ENCODE assay signal across 10 mouse cellular contexts in genomic region chr9:109022866-109023685, GRCm38 (mm10). TPM values are rescaled to one million over a fixed set of nuclear protein-coding genes. Genes with fewer than 3 reads are reported as not detected.
DNase-seq lines count a peak whose midpoint lies in the region; ATAC-seq and TF ChIP-seq lines count a peak whose summit lies in the region.
"Had no signal": no experiment of that assay in that cellular context is flagged by ENCODE, and none has a peak within 500 bp of the region (broad histone marks: within the 10 kb centered on the region; RNA-seq: fewer than 3 reads in every experiment).

No protein-coding gene starts in this region.

- no peak overlapping the region for H3K4me3 ChIP-seq in gastrocnemius, adult 2 months
- H3K4me3 ChIP-seq in brown adipose tissue, adult 24 weeks (ENCODE audit: insufficient read depth, low read depth, low read length) = no peak overlapping the region
- no peak overlapping the region for H3K4me3 ChIP-seq in forebrain, embryonic 11.5 days (ENCODE audit: low read depth, low read length)
- H3K4me3 ChIP-seq: heart, adult 2 months had no signal

- H3K4me2 ChIP-seq in forebrain, embryonic 11.5 days (ENCODE audit: low read depth, low read length, severe bottlenecking) = no peak overlapping the region

- intact Hi-C loops in gastrocnemius, adult 2 months (cut with DNase I) = no loop called here

- H3K9me3 ChIP-seq in forebrain, embryonic 11.5 days (ENCODE audit: control insufficient read depth, low read length) = no peaks in the 10 kb centered on the region

- no peak for TF ChIP-seq CTCF in gastrocnemius, adult 2 months (IDR thresholded peaks at IDR 0.05)

- no peaks in the 10 kb centered on the region for H3K36me3 ChIP-seq in forebrain, embryonic 11.5 days (ENCODE audit: control insufficient read depth, insufficient read depth, low read length)

- peaks cover 8% of the 10 kb centered on the region for H3K4me1 ChIP-seq in brown adipose tissue, adult 24 weeks (ENCODE audit: control insufficient read depth, insufficient read depth, insufficient read length, low read length)
- H3K4me1 ChIP-seq in forebrain, embryonic 11.5 days (replicated peaks; ENCODE audit: control insufficient read depth, insufficient read depth, low read length) = no peaks in the 10 kb centered on the region

- H3K27me3 ChIP-seq in forebrain, embryonic 11.5 days (ENCODE audit: control insufficient read depth, insufficient read depth, low read length) = no peaks in the 10 kb centered on the region

- H3K9ac ChIP-seq in forebrain, embryonic 11.5 days (ENCODE audit: low read length) = no peak overlapping the region

- DNase-seq in gastrocnemius, adult 2 months = peak; percentile 20
- DNase-seq in gastrocnemius, adult 8-10 months (ENCODE audit: low spot score in 2 of 2) = no peak
- DNase-seq in lung, postnatal 25 days (ENCODE audit: low spot score) = peak; percentile 57
- DNase-seq in lung, adult 18-20 months = no peak
- DNase-seq in forebrain, embryonic 11.5 days (ENCODE audit: low spot score) = no peak
- no peak for DNase-seq in ovary, adult 18-20 months (ENCODE audit: low spot score)

- WGBS in forebrain, embryonic 11.5 days = 91% methylated on average over 17 of the region's 17 CpGs

- ATAC-seq in neutrophil, adult 5-6 weeks (ENCODE audit: extremely low read depth, insufficient number of reproducible peaks, low FRiP score, poor library complexity, severe bottlenecking) = peak; percentile 59
- no peak for ATAC-seq in forebrain, embryonic 11.5 days (replicated peaks; ENCODE audit: low FRiP score)
- ATAC-seq: hindbrain, postnatal 0 days had no signal

- H3K27ac ChIP-seq in gastrocnemius, adult 2 months = 0 out of 2 replicates have a peak overlapping the region, but pooled peaks have one; percentile 16
- peak overlapping the region; percentile 64 for H3K27ac ChIP-seq in brown adipose tissue, adult 24 weeks (replicated peaks; ENCODE audit: low read depth, low read length)
- no peak overlapping the region for H3K27ac ChIP-seq in forebrain, embryonic 11.5 days (ENCODE audit: low read depth, low read length)
- H3K27ac ChIP-seq: heart, adult 2 months; hindbrain, postnatal 0 days had no signal

RNA-seq across cellular contexts. Expression of gene Shisa5, which starts 15.3 kb away (rescaled TPM):
- total RNA-seq in gastrocnemius, adult 2 months (2021) = 10 to 100 TPM; 15.9 to 17.0 TPM
- 10 to 100 TPM in 2 of 4 experiments, 1 to 10 TPM in 2; 7.0 to 11.8 (median 9.1) TPM for total RNA-seq in gastrocnemius, adult 8-10 months (2022)
- polyA plus RNA-seq in brown adipose tissue, adult 24 weeks (2012; ENCODE audit: insufficient read depth, insufficient read length, missing spikeins) = 30.4 and 48.6 TPM in 2 replicates
- total RNA-seq in neutrophil, adult 5-6 weeks (2017) = 1,927 and 2,078 TPM in 2 replicates
- 30.4 and 33.9 TPM in 2 replicates for polyA plus RNA-seq in forebrain, embryonic 11.5 days (2014; fragmentation: Nextera tagmentation; extraction: Ambion mirVana)

RNA-seq across cellular contexts. Expression of gene Pfkfb4, which starts 31.5 kb away (rescaled TPM):
- total RNA-seq in gastrocnemius, adult 2 months (2021) = 10 to 100 TPM; 26.4 to 58.3 TPM
- total RNA-seq in gastrocnemius, adult 8-10 months (2022) = 10 to 100 TPM; 21.5 to 37.8 (median 35.0) TPM
- polyA plus RNA-seq in brown adipose tissue, adult 24 weeks (2012; ENCODE audit: insufficient read depth, insufficient read length, missing spikeins) = 3.4 and 3.8 TPM in 2 replicates
- total RNA-seq in neutrophil, adult 5-6 weeks (2017) = 147 and 153 TPM in 2 replicates
- 12.5 and 12.8 TPM in 2 replicates for polyA plus RNA-seq in forebrain, embryonic 11.5 days (2014; fragmentation: Nextera tagmentation; extraction: Ambion mirVana)

RNA-seq across cellular contexts. Expression of gene Trex1, which starts 36.5 kb away (rescaled TPM):
- total RNA-seq in gastrocnemius, adult 2 months (2021) = 10 to 100 TPM; 13.2 TPM
- 10 to 100 TPM; 11.4 to 17.2 (median 13.0) TPM for total RNA-seq in gastrocnemius, adult 8-10 months (2022)
- polyA plus RNA-seq in brown adipose tissue, adult 24 weeks (2012; ENCODE audit: insufficient read depth, insufficient read length, missing spikeins) = 6.6 and 16.6 TPM in 2 replicates
- total RNA-seq in neutrophil, adult 5-6 weeks (2017) = 28.9 and 29.1 TPM in 2 replicates
- polyA plus RNA-seq in forebrain, embryonic 11.5 days (2014; fragmentation: Nextera tagmentation; extraction: Ambion mirVana) = 5.9 and 8.2 TPM in 2 replicates

RNA-seq across cellular contexts. Expression of gene Ucn2, which starts 37.3 kb away (rescaled TPM):
- total RNA-seq in gastrocnemius, adult 2 months (2021) = 1 to 10 TPM in 1 of 2 experiments, under 1 TPM in 1; 0.47 to 1.1 TPM
- total RNA-seq in gastrocnemius, adult 8-10 months (2022) = 1 to 10 TPM in 1 of 4 experiments, under 1 TPM in 2, not detected in 1; 0.27 to 1.2 (median 0.51) TPM
- not detected in 2 replicates for polyA plus RNA-seq in brown adipose tissue, adult 24 weeks (2012; ENCODE audit: insufficient read depth, insufficient read length, missing spikeins)
- 0.49 TPM in 1 of 2 replicates, not detected in the other for total RNA-seq in neutrophil, adult 5-6 weeks (2017)
- not detected in 2 replicates for polyA plus RNA-seq in forebrain, embryonic 11.5 days (2014; fragmentation: Nextera tagmentation; extraction: Ambion mirVana)
- total RNA-seq: heart, adult 2 months; hindbrain, postnatal 0 days had no signal
- polyA plus RNA-seq: heart, adult 2 months; hindbrain, postnatal 0 days had no signal

RNA-seq across cellular contexts. Expression of gene Atrip, which starts 50.8 kb away (rescaled TPM):
- 1 to 10 TPM; 8.0 to 8.5 TPM for total RNA-seq in gastrocnemius, adult 2 months (2021)
- total RNA-seq in gastrocnemius, adult 8-10 months (2022) = 10 to 100 TPM in 3 of 4 experiments, 1 to 10 TPM in 1; 8.7 to 11.5 (median 10.7) TPM
- polyA plus RNA-seq in brown adipose tissue, adult 24 weeks (2012; ENCODE audit: insufficient read depth, insufficient read length, missing spikeins) = 3.6 and 4.8 TPM in 2 replicates
- 15.9 and 22.6 TPM in 2 replicates for total RNA-seq in neutrophil, adult 5-6 weeks (2017)
- 28.1 and 32.1 TPM in 2 replicates for polyA plus RNA-seq in forebrain, embryonic 11.5 days (2014; fragmentation: Nextera tagmentation; extraction: Ambion mirVana)

Comparison
In these comparisons a context has a peak if more than half of its experiments do, and no peak if none do; other contexts are left out.
1. DNase-seq: peak in gastrocnemius, adult 2 months (single experiment) and lung, postnatal 25 days (single experiment); none in gastrocnemius, adult 8-10 months (0 of 2), lung, adult 18-20 months (0 of 2), forebrain, embryonic 11.5 days (single experiment) and ovary, adult 18-20 months (single experiment).
2. RNA of gene Shisa5, which starts 15.3 kb away (total RNA-seq): 1,927 to 2,078 TPM in neutrophil, adult 5-6 weeks; 15.9 to 17.0 TPM in gastrocnemius, adult 2 months and 7.0 to 11.8 TPM in gastrocnemius, adult 8-10 months; every median in the first group is over 100 times any median in the second.